Comparison of ENCODE assay signal across 8 mouse cellular contexts in genomic region chr11:87986831-87987793, GRCm38 (mm10). TPM values are rescaled to one million over a fixed set of nuclear protein-coding genes. Genes with fewer than 3 reads are reported as not detected.
A peak's percentile ranks its signal among the peaks of the same experiment; 100 is the strongest.
DNase-seq lines count a peak whose midpoint lies in the region; ATAC-seq and TF ChIP-seq lines count a peak whose summit lies in the region.

Dynll2 (minus strand) TSS chr11:87987533.

- H3K27me3 ChIP-seq in forebrain, embryonic 14.5 days (replicated peaks; ENCODE audit: control insufficient read depth, insufficient read depth, low read length) = no peaks in the 10 kb centered on the region
- no peaks in the 10 kb centered on the region for H3K27me3 ChIP-seq in liver, postnatal 0 days (ENCODE audit: insufficient read depth, low read length)
- no peaks in the 10 kb centered on the region for H3K27me3 ChIP-seq in neural tube, embryonic 14.5 days (ENCODE audit: control insufficient read depth, insufficient read depth, low read length)
- no peaks in the 10 kb centered on the region for H3K27me3 ChIP-seq in testis, adult 2 months (ENCODE audit: control insufficient read depth, insufficient read depth, low read length)

- TF ChIP-seq POLR2A in testis, adult 2 months (IDR thresholded peaks at IDR 0.05; ENCODE audit: control insufficient read depth, low read depth, low read length) = peak; percentile 91

- no peak for TF ChIP-seq CTCF in liver, postnatal 0 days (IDR thresholded peaks at IDR 0.05; ENCODE audit: low read depth)
- TF ChIP-seq CTCF in testis, adult 2 months (IDR thresholded peaks at IDR 0.05; ENCODE audit: control insufficient read depth, insufficient read depth, insufficient replicate concordance, low read depth, low read length) = no peak

- no peaks in the 10 kb centered on the region for H3K9me3 ChIP-seq in ES-E14 (ENCODE audit: control insufficient read depth, insufficient read depth, low read depth, low read length)
- H3K9me3 ChIP-seq in forebrain, embryonic 14.5 days (replicated peaks; ENCODE audit: control insufficient read depth, low read length) = no peaks in the 10 kb centered on the region
- no peaks in the 10 kb centered on the region for H3K9me3 ChIP-seq in liver, postnatal 0 days (ENCODE audit: low read length)
- no peaks in the 10 kb centered on the region for H3K9me3 ChIP-seq in neural tube, embryonic 14.5 days (ENCODE audit: control insufficient read depth, low read length)

- WGBS in forebrain, embryonic 14.5 days = 1% methylated on average over 91 of the region's 107 CpGs
- WGBS in liver, postnatal 0 days (ENCODE audit: insufficient replicate concordance) = 1% methylated on average over 82 of the region's 107 CpGs
- WGBS in neural tube, embryonic 14.5 days = 1% methylated on average over 68 of the region's 107 CpGs

- ATAC-seq in forebrain, embryonic 14.5 days = peak; percentile 97
- ATAC-seq in liver, postnatal 0 days = peak; percentile 91
- ATAC-seq in neural tube, embryonic 14.5 days (ENCODE audit: low read depth) = peak; percentile 96

- peak within 1 kb of the TSS; percentile 62 for H3K27ac ChIP-seq in ES-E14 (ENCODE audit: insufficient read depth, low read depth, low read length, poor library complexity, severe bottlenecking)
- H3K27ac ChIP-seq in forebrain, embryonic 14.5 days (ENCODE audit: low read depth, low read length) = peak within 1 kb of the TSS; percentile 91
- peak within 1 kb of the TSS; percentile 97 for H3K27ac ChIP-seq in liver, postnatal 0 days (ENCODE audit: low read depth)
- H3K27ac ChIP-seq in neural tube, embryonic 14.5 days (ENCODE audit: low read depth, low read length) = peak within 1 kb of the TSS; percentile 96
- peak within 1 kb of the TSS; percentile 91 for H3K27ac ChIP-seq in testis, adult 2 months (ENCODE audit: control insufficient read depth, insufficient read depth, low read depth, low read length)

- peaks cover 20% of the 10 kb centered on the region for H3K36me3 ChIP-seq in ES-E14 (ENCODE audit: control insufficient read depth, insufficient read depth, low read length, poor library complexity, severe bottlenecking)
- peaks cover 24% of the 10 kb centered on the region for H3K36me3 ChIP-seq in forebrain, embryonic 14.5 days (ENCODE audit: control insufficient read depth, insufficient read depth, low read length)
- peaks cover 6% of the 10 kb centered on the region for H3K36me3 ChIP-seq in liver, postnatal 0 days (replicated peaks; ENCODE audit: insufficient read depth, low read length)
- peaks cover 17% of the 10 kb centered on the region for H3K36me3 ChIP-seq in neural tube, embryonic 14.5 days (ENCODE audit: control insufficient read depth, insufficient read depth, low read length)
- no peaks in the 10 kb centered on the region for H3K36me3 ChIP-seq in testis, adult 2 months (ENCODE audit: control insufficient read depth, insufficient read depth, low read length)

- in situ Hi-C loops in ES-E14 (cut with MboI; ENCODE audit: low sequenced_read_pairs in 2 of 2, unreplicated experiment in 2 of 2) = no loop called here

- intact Hi-C loops in heart, postnatal 10 days (cut with DNase I) = loop anchor here (1.0 kb wide), 1 partner anchor 60 kb away; the partner anchor contains the start of gene Srsf1

- H3K4me3 ChIP-seq in ES-E14 (ENCODE audit: insufficient read depth in 1 of 2, low read depth in 1 of 2, low read length in 2 of 2, poor library complexity in 1 of 2, severe bottlenecking in 1 of 2) = peak within 1 kb of the TSS; percentile 94
- H3K4me3 ChIP-seq in forebrain, embryonic 14.5 days (ENCODE audit: low read depth, low read length) = peak within 1 kb of the TSS; percentile 99
- H3K4me3 ChIP-seq in liver, postnatal 0 days (ENCODE audit: low read depth, low read length) = peak within 1 kb of the TSS; percentile 92
- H3K4me3 ChIP-seq in neural tube, embryonic 14.5 days (ENCODE audit: low read depth, low read length) = peak within 1 kb of the TSS; percentile 99
- peak within 1 kb of the TSS; percentile 98 for H3K4me3 ChIP-seq in testis, adult 2 months (ENCODE audit: control insufficient read depth, low read depth, low read length)

- peak within 1 kb of the TSS; percentile 94 for H3K4me2 ChIP-seq in forebrain, embryonic 14.5 days (ENCODE audit: low read length)
- peak within 1 kb of the TSS; percentile 100 for H3K4me2 ChIP-seq in liver, postnatal 0 days (ENCODE audit: low read depth, low read length)
- H3K4me2 ChIP-seq in neural tube, embryonic 14.5 days (ENCODE audit: low read depth, low read length) = peak within 1 kb of the TSS; percentile 95

- DNase-seq in ES-E14 (ENCODE audit: low read depth, low spot score) = peak; percentile 97
- DNase-seq in cerebellum, adult 11 months = peak; percentile 88
- peak; percentile 98 for DNase-seq in forebrain, embryonic 14.5 days (ENCODE audit: low spot score)
- peak; percentile 89 to 90 for DNase-seq in heart, postnatal 10 days
- peak; percentile 93 to 96 for DNase-seq in kidney, postnatal 4 days
- DNase-seq in liver, postnatal 0 days = peak; percentile 89

- H3K9ac ChIP-seq in ES-E14 (ENCODE audit: insufficient read depth, low read depth, low read length, poor library complexity, severe bottlenecking) = peak within 1 kb of the TSS; percentile 95
- H3K9ac ChIP-seq in forebrain, embryonic 14.5 days (ENCODE audit: low read length) = peak within 1 kb of the TSS; percentile 98
- H3K9ac ChIP-seq in liver, postnatal 0 days (replicated peaks) = peak within 1 kb of the TSS; percentile 93
- H3K9ac ChIP-seq in neural tube, embryonic 14.5 days (replicated peaks; ENCODE audit: low read depth, low read length) = peak within 1 kb of the TSS; percentile 99

- peaks cover 0 to 14% of the 10 kb centered on the region in 2 experiments; a peak in 2 of 4 replicates for H3K4me1 ChIP-seq in ES-E14 (ENCODE audit: control insufficient read depth in 2 of 2, insufficient read depth in 2 of 2, low read length in 2 of 2, poor library complexity in 1 of 2)
- H3K4me1 ChIP-seq in forebrain, embryonic 14.5 days (ENCODE audit: control insufficient read depth, insufficient read depth, low read length) = peaks cover 21% of the 10 kb centered on the region
- peaks cover 26% of the 10 kb centered on the region for H3K4me1 ChIP-seq in liver, postnatal 0 days (ENCODE audit: insufficient read depth)
- H3K4me1 ChIP-seq in neural tube, embryonic 14.5 days (ENCODE audit: control insufficient read depth, insufficient read depth, low read length) = peaks cover 27% of the 10 kb centered on the region
- peaks cover 8% of the 10 kb centered on the region for H3K4me1 ChIP-seq in testis, adult 2 months (ENCODE audit: control insufficient read depth, insufficient read depth, low read length)

- no peak for TF ChIP-seq EP300 in liver, postnatal 0 days (IDR thresholded peaks at IDR 0.05; ENCODE audit: low read depth)

TF ChIP-seq in ES-E14, 5 proteins besides CTCF, POLR2A, EP300 and RAD21:
- no peak for TF ChIP-seq ZC3H11A (IDR thresholded peaks at IDR 0.05; ENCODE audit: borderline replicate concordance, low read depth, low read length)
- TF ChIP-seq CHD2 (IDR thresholded peaks at IDR 0.05; ENCODE audit: low read depth, low read length) = no peak
- no peak for TF ChIP-seq MAFK (IDR thresholded peaks at IDR 0.05; ENCODE audit: insufficient read depth, low read depth, low read length)
- TF ChIP-seq HCFC1 (IDR thresholded peaks at IDR 0.05; ENCODE audit: borderline replicate concordance, insufficient read depth, low read length) = peak; percentile 28; the same call in 1 of the 2 replicates
TF ChIP-seq in ES-E14: peak in this region for 1.

RNA-seq across cellular contexts. Expression of gene Dynll2, which starts in this region (rescaled TPM):
- 18.3 and 35.8 TPM in 2 replicates for total RNA-seq in ES-E14 (2012; rRNA removed)
- polyA plus RNA-seq in forebrain, embryonic 14.5 days (2014; fragmentation: Nextera tagmentation; extraction: Ambion mirVana) = 21.8 and 22.5 TPM in 2 replicates
- 100 to 1,000 TPM; 236 to 257 TPM for total RNA-seq in heart, postnatal 10 days (2021)
- 10.5 and 11.0 TPM in 2 replicates for polyA plus RNA-seq in liver, postnatal 0 days (2015; fragmentation: Nextera tagmentation; extraction: Ambion mirVana)
- 30.5 and 37.9 TPM in 2 replicates for polyA plus RNA-seq in neural tube, embryonic 14.5 days (2014; fragmentation: Nextera tagmentation; extraction: Ambion mirVana)
- polyA plus RNA-seq in testis, adult 2 months (2012; rRNA removed) = 217 and 218 TPM in 2 replicates

Comparison
In these comparisons a context has a peak if more than half of its experiments do, and no peak if none do; other contexts are left out.
1. Peak in every context shown above with its lines: DNase-seq, ATAC-seq, H3K4me3 ChIP-seq and H3K27ac ChIP-seq.